Mouse (Mus musculus) limb, embryonic 15.5 days (tissue): ENCODE results near the gene Prmt8. TPM values are rescaled to one million over a fixed set of nuclear protein-coding genes. Genes with fewer than 3 reads are reported as not detected.

ENCODE experiments used
- ATAC-seq: fragments of 200-750 bp; cut with Nextera tagmentation; 2 replicates; pipeline ENCODE4 v1.8.0; 2017; ENCODE audit warnings: low read depth, moderate TSS enrichment; ENCODE audit not compliant: insufficient number of reproducible peaks, low FRiP score, low TSS enrichment
- H3K27ac ChIP-seq: fragments of 300-500 bp; sonication (generic); 2 replicates; pipeline ENCODE4 v1.5.1; 2015; ENCODE audit warnings: moderate library complexity, mild to moderate bottlenecking, inconsistent platforms
- H3K27me3 ChIP-seq: fragments of 300-500 bp; sonication (generic); 2 replicates; pipeline ENCODE4 v1.6.1; 2015; ENCODE audit warnings: inconsistent platforms
- H3K36me3 ChIP-seq: fragments of 300-500 bp; sonication (generic); 2 replicates; pipeline ENCODE4 v1.6.1; 2015; ENCODE audit warnings: inconsistent platforms
- H3K4me1 ChIP-seq: fragments of 300-500 bp; sonication (generic); 2 replicates; pipeline ENCODE4 v1.6.1; 2015; ENCODE audit warnings: inconsistent platforms
- H3K4me2 ChIP-seq: fragments of 300-500 bp; sonication (generic); 2 replicates; pipeline ENCODE4 v1.6.1; 2015; ENCODE audit warnings: mild to moderate bottlenecking, inconsistent platforms
- H3K4me3 ChIP-seq: fragments of 300-500 bp; sonication (generic); 2 replicates; pipeline ENCODE4 v1.5.1; 2015; ENCODE audit warnings: mild to moderate bottlenecking, inconsistent platforms
- H3K9ac ChIP-seq: fragments of 300-500 bp; sonication (generic); 2 replicates; pipeline ENCODE4 v1.6.1; 2015; ENCODE audit warnings: inconsistent platforms
- H3K9me3 ChIP-seq: fragments of 300-500 bp; sonication (generic); 2 replicates; pipeline ENCODE4 v1.6.1; 2016; ENCODE audit warnings: inconsistent platforms
- WGBS: fragments of 180-500 bp; shearing (Covaris S2); methylation state at CpG from one replicate; pipeline ENCODE4 v1.1.7; 2015; 5-methylcytosine and 5-hydroxymethylcytosine counted together
- polyA plus RNA-seq: library from polyadenylated mRNA; unstranded; fragments of >200 nt; fragmentation: Nextera tagmentation; extraction: Ambion mirVana; gene quantifications from 2 replicates; pipeline ENCODE4 v1.2.1, GENCODE M21; 2015

Gene Prmt8
- polyA plus RNA-seq, 1 experiment from 2014 or later = 0.44 TPM

DNA sequence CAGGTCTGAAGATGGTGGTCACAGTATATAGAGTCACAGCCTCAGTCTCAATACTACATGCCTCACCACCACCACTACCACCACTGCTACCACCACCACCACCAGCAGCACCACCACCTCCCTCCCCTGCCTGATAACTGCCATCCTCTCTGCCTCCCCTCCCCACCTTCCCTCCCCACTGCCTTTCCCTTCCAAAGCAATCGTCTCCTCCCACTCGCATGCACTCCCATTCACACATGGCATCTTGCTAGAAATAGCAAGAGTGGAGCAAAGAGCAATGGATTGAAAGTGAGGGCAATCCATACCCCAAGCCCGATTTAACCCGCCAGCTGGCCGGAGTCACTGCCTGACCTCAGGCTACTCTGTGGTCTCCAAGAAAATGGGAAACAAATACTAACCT, 3.7 kb downstream of the Prmt8 start:
- no peak overlapping the region for H3K4me2 ChIP-seq
- no peak overlapping the region for H3K9ac ChIP-seq
- H3K4me1 ChIP-seq = peaks cover 30% of the 10 kb centered on the region
- WGBS = 43% methylated on average over 5 of the region's 5 CpGs
- no peaks in the 10 kb centered on the region for H3K36me3 ChIP-seq
- H3K27me3 ChIP-seq = peaks cover 85% of the 10 kb centered on the region
- no peaks in the 10 kb centered on the region for H3K9me3 ChIP-seq
- H3K27ac ChIP-seq = no peak overlapping the region
- no peak overlapping the region for H3K4me3 ChIP-seq
- ATAC-seq = no peak

GRCm38 (mm10) chr6:127758264-127758663, 11.0 kb downstream of the Prmt8 start:
- no peak for ATAC-seq
- WGBS = 55% methylated on average over 4 of the region's 4 CpGs
- Histone ChIP-seq H3K4me3 (no peak overlapping the region), H3K27me3 (peaks cover 14% of the 10 kb centered on the region; the same call in 1 of the 2 replicates), H3K4me1 (peaks cover 4% of the 10 kb centered on the region; the same call in 1 of the 2 replicates), H3K9me3 (no peaks in the 10 kb centered on the region), H3K27ac (no peak overlapping the region), H3K36me3 (no peaks in the 10 kb centered on the region), H3K9ac (no peak overlapping the region), H3K4me2 (no peak overlapping the region)

- Histone ChIP-seq H3K27me3 (peaks cover 9% of the 10 kb centered on the region; the same call in 1 of the 2 replicates), H3K4me1 (peaks cover 7% of the 10 kb centered on the region; the same call in 1 of the 2 replicates), H3K9me3 (no peaks in the 10 kb centered on the region), H3K9ac (no peak overlapping the region), H3K4me3 (no peak overlapping the region), H3K27ac (no peak overlapping the region), H3K4me2 (no peak overlapping the region), H3K36me3 (no peaks in the 10 kb centered on the region)
- ATAC-seq = no peak
- WGBS = 77% methylated on average over 5 of the region's 5 CpGs
Observed at GRCm38 (mm10) chr6:127757667-127758167, 11.6 kb downstream of the Prmt8 start.

GRCm38 (mm10) chr6:127756856-127757255, 12.4 kb downstream of the Prmt8 start:
- Histone ChIP-seq H3K9ac (no peak overlapping the region), H3K4me2 (no peak overlapping the region), H3K4me1 (peaks cover 13% of the 10 kb centered on the region), H3K27me3 (peaks cover 3% of the 10 kb centered on the region; the same call in 1 of the 2 replicates), H3K4me3 (no peak overlapping the region), H3K27ac (no peak overlapping the region), H3K36me3 (no peaks in the 10 kb centered on the region), H3K9me3 (no peaks in the 10 kb centered on the region)
- no peak for ATAC-seq
- 50% methylated on average over 12 of the region's 12 CpGs for WGBS

DNA sequence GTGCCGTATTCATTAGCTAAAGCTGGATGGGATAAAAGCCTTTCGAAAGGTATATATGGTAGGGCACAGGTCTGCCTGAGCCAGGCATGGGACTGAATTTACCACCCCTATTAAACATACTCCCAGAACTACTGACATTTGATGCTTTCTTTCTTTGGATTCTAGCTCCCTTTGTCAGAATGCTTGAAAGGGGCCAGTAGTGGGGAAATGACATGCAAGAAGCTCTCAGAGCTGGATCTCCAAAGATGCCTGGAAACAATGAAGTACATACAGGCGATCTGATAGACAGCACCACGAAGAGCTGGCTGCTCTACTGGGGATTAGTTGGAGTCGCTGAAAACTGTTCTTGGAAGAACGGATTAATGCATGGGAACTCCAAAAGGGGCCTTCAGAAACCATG, 16.0 kb downstream of the Prmt8 start:
- peaks cover 13% of the 10 kb centered on the region for H3K4me1 ChIP-seq
- no peak overlapping the region for H3K9ac ChIP-seq
- H3K4me2 ChIP-seq = no peak overlapping the region
- no peak overlapping the region for H3K4me3 ChIP-seq
- no peaks in the 10 kb centered on the region for H3K27me3 ChIP-seq
- H3K27ac ChIP-seq = peak overlapping the region; percentile 19
- no peak for ATAC-seq
- WGBS = 68% methylated on average over 6 of the region's 6 CpGs
- H3K9me3 ChIP-seq = no peaks in the 10 kb centered on the region
- H3K36me3 ChIP-seq = no peaks in the 10 kb centered on the region

- no peaks in the 10 kb centered on the region for H3K36me3 ChIP-seq
- H3K27me3 ChIP-seq = no peaks in the 10 kb centered on the region
- peak overlapping the region; percentile 19; the same call in 1 of the 2 replicates for H3K27ac ChIP-seq
- H3K9me3 ChIP-seq = no peaks in the 10 kb centered on the region
- no peak for ATAC-seq
- H3K9ac ChIP-seq = no peak overlapping the region
- no peak overlapping the region for H3K4me2 ChIP-seq
- H3K4me3 ChIP-seq = no peak overlapping the region
- 49% methylated on average over 3 of the region's 3 CpGs for WGBS
- H3K4me1 ChIP-seq = peaks cover 13% of the 10 kb centered on the region
Observed at GRCm38 (mm10) chr6:127752681-127753080, 16.6 kb downstream of the Prmt8 start.

GRCm38 (mm10) chr6:127751499-127751898, 17.8 kb downstream of the Prmt8 start:
- no peak overlapping the region for H3K4me2 ChIP-seq
- peaks cover 13% of the 10 kb centered on the region for H3K4me1 ChIP-seq
- no peaks in the 10 kb centered on the region for H3K27me3 ChIP-seq
- no peak for ATAC-seq
- no peak overlapping the region for H3K27ac ChIP-seq
- no peak overlapping the region for H3K9ac ChIP-seq
- no peaks in the 10 kb centered on the region for H3K36me3 ChIP-seq
- no peaks in the 10 kb centered on the region for H3K9me3 ChIP-seq
- no peak overlapping the region for H3K4me3 ChIP-seq
- WGBS = 91% methylated on average over 9 of the region's 9 CpGs

DNA sequence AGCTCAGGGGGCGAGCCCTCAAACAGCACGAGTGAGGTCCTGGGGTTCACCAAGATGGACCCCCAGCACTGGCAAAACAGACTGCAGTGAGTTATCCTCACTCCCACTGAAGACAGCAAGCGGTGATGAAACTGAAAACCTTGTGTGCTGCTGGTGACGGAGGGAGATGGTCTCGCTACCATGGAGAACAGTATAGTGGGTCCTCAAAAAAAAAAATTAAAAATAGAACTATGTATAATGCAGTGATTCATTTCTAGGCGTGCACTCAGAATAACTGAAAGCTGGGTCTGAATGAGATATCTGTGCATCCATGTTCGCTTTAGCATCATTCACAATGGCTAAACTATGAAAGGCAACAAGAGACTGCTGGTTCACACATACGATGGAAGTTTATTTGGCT, 20.5 kb downstream of the Prmt8 start:
- Histone ChIP-seq H3K27me3 (no peaks in the 10 kb centered on the region), H3K27ac (no peak overlapping the region), H3K9me3 (no peaks in the 10 kb centered on the region), H3K36me3 (no peaks in the 10 kb centered on the region), H3K4me1 (peaks cover 13% of the 10 kb centered on the region), H3K4me3 (no peak overlapping the region), H3K9ac (no peak overlapping the region), H3K4me2 (no peak overlapping the region)
- WGBS = 85% methylated on average over 8 of the region's 8 CpGs
- no peak for ATAC-seq

- no peak overlapping the region for H3K4me3 ChIP-seq
- 82% methylated on average over 12 of the region's 12 CpGs for WGBS
- no peaks in the 10 kb centered on the region for H3K36me3 ChIP-seq
- H3K9ac ChIP-seq = no peak overlapping the region
- no peak overlapping the region for H3K4me2 ChIP-seq
- H3K27ac ChIP-seq = no peak overlapping the region
- H3K4me1 ChIP-seq = no peaks in the 10 kb centered on the region
- H3K27me3 ChIP-seq = no peaks in the 10 kb centered on the region
- H3K9me3 ChIP-seq = no peaks in the 10 kb centered on the region
- no peak for ATAC-seq
Observed at GRCm38 (mm10) chr6:127742290-127742689, 27.0 kb downstream of the Prmt8 start.

GRCm38 (mm10) chr6:127741162-127741561, 28.1 kb downstream of the Prmt8 start:
- Histone ChIP-seq H3K27ac (no peak overlapping the region), H3K4me3 (no peak overlapping the region), H3K9ac (no peak overlapping the region), H3K4me1 (no peaks in the 10 kb centered on the region), H3K27me3 (no peaks in the 10 kb centered on the region), H3K4me2 (no peak overlapping the region), H3K36me3 (no peaks in the 10 kb centered on the region), H3K9me3 (no peaks in the 10 kb centered on the region)
- no peak for ATAC-seq
- 82% methylated on average over 6 of the region's 6 CpGs for WGBS

GRCm38 (mm10) chr6:127740711-127741110, 28.6 kb downstream of the Prmt8 start:
- no peak for ATAC-seq
- WGBS = 70% methylated on average over 9 of the region's 9 CpGs
- Histone ChIP-seq H3K4me1 (no peaks in the 10 kb centered on the region), H3K4me2 (no peak overlapping the region), H3K4me3 (no peak overlapping the region), H3K27ac (no peak overlapping the region), H3K27me3 (no peaks in the 10 kb centered on the region), H3K9me3 (no peaks in the 10 kb centered on the region), H3K9ac (no peak overlapping the region), H3K36me3 (no peaks in the 10 kb centered on the region)

- no peak overlapping the region for H3K4me3 ChIP-seq
- H3K27me3 ChIP-seq = no peaks in the 10 kb centered on the region
- no peaks in the 10 kb centered on the region for H3K9me3 ChIP-seq
- H3K4me2 ChIP-seq = no peak overlapping the region
- 71% methylated on average over 5 of the region's 5 CpGs for WGBS
- no peaks in the 10 kb centered on the region for H3K4me1 ChIP-seq
- no peaks in the 10 kb centered on the region for H3K36me3 ChIP-seq
- H3K9ac ChIP-seq = no peak overlapping the region
- no peak for ATAC-seq
- H3K27ac ChIP-seq = no peak overlapping the region
Observed at GRCm38 (mm10) chr6:127739921-127740320, 29.4 kb downstream of the Prmt8 start.
